Mouse (Mus musculus) gastrocnemius, adult 8-10 months (tissue): Measurements from ENCODE around the gene Nhlrc4. TPM values are rescaled to one million over a fixed set of nuclear protein-coding genes. Genes with fewer than 3 reads are reported as not detected.

Experiments used
- DNase-seq, 2 experiments: peaks; one replicate each; pipeline ENCODE4 v3.0.0; 2022; ENCODE audit warnings: low spot score in 2 of 2
- total RNA-seq, 4 experiments: library from RNA; stranded (reverse); gene quantifications; 2 replicates each; pipeline ENCODE4 v1.2.4; 2022

The Nhlrc4 gene
- total RNA-seq, 4 experiments from 2014 or later, result not detected

- no peak for DNase-seq
These were observed 10.2 kb downstream of the Nhlrc4 start for GRCm38 (mm10) chr17:25934526-25934925.

- peak; percentile 62 to 78 for DNase-seq
These were observed 19.4 kb downstream of the Nhlrc4 start for GRCm38 (mm10) chr17:25925348-25925747.

GRCm38 (mm10) chr17:25922120-25922519 lies 22.6 kb downstream of the Nhlrc4 start:
- no peak for DNase-seq

- peak; percentile 100 for DNase-seq
These were observed 24.7 kb downstream of the Nhlrc4 start for GRCm38 (mm10) chr17:25919786-25920642.

GRCm38 (mm10) chr17:25919144-25919785 lies 25.5 kb downstream of the Nhlrc4 start, which contains the start of gene Rab40c:
Gene Rab40c, minus strand, starts transcription at chr17:25919727.
- DNase-seq, result peak in 1 of 2 experiments; percentile 11

- DNase-seq, result no peak
These were observed 26.6 kb downstream of the Nhlrc4 start for GRCm38 (mm10) chr17:25918037-25918750.

GRCm38 (mm10) chr17:25916931-25917647 lies 27.7 kb downstream of the Nhlrc4 start:
- DNase-seq, result no peak

GRCm38 (mm10) chr17:25914295-25914694 lies 30.5 kb downstream of the Nhlrc4 start:
- DNase-seq, result no peak

GRCm38 (mm10) chr17:25913877-25914275 lies 30.9 kb downstream of the Nhlrc4 start:
- DNase-seq, result no peak

- DNase-seq, result no peak
These were observed 31.4 kb downstream of the Nhlrc4 start for GRCm38 (mm10) chr17:25913186-25913876.

GRCm38 (mm10) chr17:25911816-25912215 lies 32.9 kb downstream of the Nhlrc4 start:
- no peak for DNase-seq

- no peak for DNase-seq
These were observed 37.1 kb downstream of the Nhlrc4 start for GRCm38 (mm10) chr17:25907640-25908039.

- no peak for DNase-seq
These were observed 41.7 kb downstream of the Nhlrc4 start for GRCm38 (mm10) chr17:25903061-25903460.

GRCm38 (mm10) chr17:25900193-25900592 lies 44.6 kb downstream of the Nhlrc4 start:
- DNase-seq, result no peak

- DNase-seq, result no peak
These were observed 48.9 kb downstream of the Nhlrc4 start for GRCm38 (mm10) chr17:25895891-25896290.

- no peak for DNase-seq
These were observed 49.3 kb downstream of the Nhlrc4 start for GRCm38 (mm10) chr17:25895415-25895814.

- no peak for DNase-seq
These were observed 50.7 kb downstream of the Nhlrc4 start for GRCm38 (mm10) chr17:25893975-25894617.
